Mouse (Mus musculus) thymus, postnatal 36 days (tissue): ENCODE data around the gene Sult2a4.
"Not testable (repeated sequence)": the region's sequence is repeated elsewhere in the genome, so short reads cannot be mapped to it uniquely, and the experiment has no call there.

Experiments
- DNase-seq, 2 experiments: peaks; one replicate each; pipeline ENCODE4 v3.0.0; 2022; ENCODE audit warnings: mixed read lengths in 2 of 2

Sult2a4 gene

GRCm38 (mm10) chr7:13989507-13989906 lies at the start of gene Sult2a4:
Gene Sult2a4 (minus strand): TSS chr7:13989607.
- DNase-seq, result not testable (repeated sequence)

- DNase-seq, result not testable (repeated sequence)
Observed at GRCm38 (mm10) chr7:14030831-14031230, 41.4 kb upstream of the Sult2a4 start.

GRCm38 (mm10) chr7:14013083-14013482 lies 23.7 kb upstream of the Sult2a4 start:
- DNase-seq, result no peak

GRCm38 (mm10) chr7:14010686-14011085 lies 21.3 kb upstream of the Sult2a4 start:
- not testable (repeated sequence) for DNase-seq
